Mouse (Mus musculus) c-Kit-negative CD71-positive TER-119-positive erythroid progenitor cells, embryonic 14.5 days (primary cell): ENCODE measurements at regions not wholly inside any gene's neighbourhood (a gene's known extent, or its start where the extent isn't known, plus 50 kb on each side); places are given as distances from the start of the nearest gene placed in this dataset.
"Not testable (repeated sequence)": the region's sequence is repeated elsewhere in the genome, so short reads cannot be mapped to it uniquely, and the experiment has no call there.

ENCODE experiments used
- DNase-seq: peaks from one replicate; pipeline ENCODE4 v3.0.0-alpha.2; 2013; ENCODE audit warnings: low read depth, low spot score

DNA sequence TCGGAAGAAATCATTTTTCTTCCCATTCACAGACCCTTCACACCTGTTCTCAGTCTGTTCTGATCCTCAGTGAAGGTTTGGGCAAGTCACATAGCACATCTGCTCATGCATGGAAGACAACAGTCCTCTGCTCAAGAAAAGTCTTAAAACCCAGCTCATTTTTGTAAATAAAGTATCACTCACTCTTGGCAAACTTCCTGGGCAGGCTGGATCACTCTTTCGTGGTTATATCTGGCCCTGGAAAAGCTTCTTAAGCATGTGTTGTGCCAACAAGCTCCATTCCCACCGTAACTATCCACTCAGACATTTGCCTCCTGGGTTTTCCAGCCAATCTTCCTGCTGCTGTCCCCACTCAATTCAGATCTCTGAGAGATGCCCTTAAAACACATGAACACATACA lies 103.2 kb upstream of the Cep85l start:
- no peak for DNase-seq

GRCm38 (mm10) chr10:53470200-53470599 lies 90.5 kb upstream of the Cep85l start:
- no peak for DNase-seq

GRCm38 (mm10) chr10:53469611-53470010 lies 89.9 kb upstream of the Cep85l start:
- DNase-seq: no peak

DNA sequence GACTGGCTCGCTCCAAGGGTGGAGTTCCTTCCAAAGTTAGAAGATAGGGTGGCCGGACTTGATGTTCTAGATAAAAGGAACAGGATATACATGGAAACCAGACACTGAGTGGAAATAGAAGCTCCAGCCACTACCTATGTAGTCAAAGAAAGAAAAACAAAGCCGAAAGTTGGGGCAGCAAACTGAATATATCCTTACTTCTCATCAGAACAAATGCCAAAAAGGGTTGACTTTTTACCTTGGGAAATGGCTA lies 88.5 kb upstream of the Cep85l start:
- no peak for DNase-seq

DNA sequence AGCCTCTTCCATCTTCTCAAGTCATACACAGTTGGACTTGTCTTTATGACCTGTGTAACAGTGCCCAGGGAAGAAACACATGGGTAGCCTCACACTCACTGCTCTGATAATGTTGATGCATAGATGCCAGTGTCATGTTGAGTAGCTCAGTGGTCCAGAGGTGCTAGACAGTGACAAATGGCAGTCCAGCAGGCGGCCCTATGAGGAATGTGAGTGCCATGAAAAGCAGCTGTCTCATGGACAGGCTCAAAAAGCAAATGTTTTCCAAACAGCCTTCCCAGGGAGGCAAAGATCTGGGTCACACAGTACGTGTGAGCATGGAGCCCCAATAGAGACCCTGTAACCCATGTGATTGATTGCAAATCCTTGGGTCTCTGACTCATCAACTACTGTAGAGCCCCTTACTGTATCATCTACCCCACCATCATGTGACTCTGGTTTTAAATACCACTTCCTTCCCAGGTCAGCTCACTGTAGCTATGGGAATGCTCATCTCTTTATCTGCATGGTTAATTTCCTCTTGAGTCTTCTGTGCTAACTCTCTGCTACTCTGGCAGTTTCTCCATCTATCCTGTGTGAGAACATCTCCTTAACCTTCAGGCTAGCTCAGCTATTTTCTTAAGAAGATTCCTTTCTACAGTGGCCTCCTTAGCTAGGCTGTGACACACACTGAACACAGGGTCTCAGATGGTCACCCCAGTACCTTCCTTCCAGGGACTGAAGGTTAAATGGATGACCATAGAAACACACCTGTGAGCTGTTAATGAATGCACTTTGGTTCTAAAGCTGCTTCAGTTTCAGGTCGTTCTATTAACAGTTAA lies 87.9 kb upstream of the Cep85l start:
- no peak for DNase-seq

GRCm38 (mm10) chr10:53466851-53467250 lies 87.1 kb upstream of the Cep85l start:
- no peak for DNase-seq

- DNase-seq: no peak
Observed at GRCm38 (mm10) chr10:53466261-53466660, 86.5 kb upstream of the Cep85l start.

DNA sequence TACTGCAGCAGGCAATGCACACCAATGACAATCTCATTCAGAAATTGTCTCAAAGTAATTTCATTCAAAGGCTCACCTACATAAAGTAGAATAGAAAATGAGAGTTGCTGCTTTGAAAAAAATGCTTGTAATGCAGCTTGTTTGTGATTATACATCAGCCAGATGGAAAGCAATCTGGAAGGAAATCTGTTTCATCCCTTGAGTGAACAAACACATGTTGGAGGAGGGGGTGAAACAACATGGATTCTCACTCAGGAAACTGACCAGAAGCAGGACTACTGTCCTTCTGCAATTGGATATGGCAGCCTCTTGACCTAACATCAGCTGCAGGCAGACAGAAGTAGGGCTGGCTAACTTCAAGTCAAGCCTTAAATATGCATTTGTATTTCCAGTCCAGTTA lies 84.8 kb upstream of the Cep85l start:
- DNase-seq: no peak

GRCm38 (mm10) chr10:53464006-53464405 lies 84.3 kb upstream of the Cep85l start:
- no peak for DNase-seq

DNA sequence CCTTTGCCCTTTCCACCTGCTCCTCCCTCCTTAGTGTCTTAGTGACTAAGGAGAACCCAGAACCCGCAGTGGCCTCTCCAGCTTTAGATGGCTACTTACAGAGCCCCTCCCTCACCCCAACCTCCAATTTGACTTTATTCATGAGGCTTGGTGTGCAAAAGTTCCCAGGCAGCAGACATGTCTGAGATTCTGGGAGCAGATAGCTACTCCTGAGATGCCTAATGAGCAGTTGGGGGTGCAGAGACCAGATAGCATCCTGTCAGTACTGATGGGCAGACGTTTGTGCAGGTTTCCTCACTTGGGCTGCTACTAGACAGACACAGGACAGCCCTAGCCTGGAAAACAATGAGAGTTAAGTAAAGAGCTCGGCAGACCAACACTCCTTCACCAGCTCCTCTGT lies 83.7 kb upstream of the Cep85l start:
- no peak for DNase-seq

DNA sequence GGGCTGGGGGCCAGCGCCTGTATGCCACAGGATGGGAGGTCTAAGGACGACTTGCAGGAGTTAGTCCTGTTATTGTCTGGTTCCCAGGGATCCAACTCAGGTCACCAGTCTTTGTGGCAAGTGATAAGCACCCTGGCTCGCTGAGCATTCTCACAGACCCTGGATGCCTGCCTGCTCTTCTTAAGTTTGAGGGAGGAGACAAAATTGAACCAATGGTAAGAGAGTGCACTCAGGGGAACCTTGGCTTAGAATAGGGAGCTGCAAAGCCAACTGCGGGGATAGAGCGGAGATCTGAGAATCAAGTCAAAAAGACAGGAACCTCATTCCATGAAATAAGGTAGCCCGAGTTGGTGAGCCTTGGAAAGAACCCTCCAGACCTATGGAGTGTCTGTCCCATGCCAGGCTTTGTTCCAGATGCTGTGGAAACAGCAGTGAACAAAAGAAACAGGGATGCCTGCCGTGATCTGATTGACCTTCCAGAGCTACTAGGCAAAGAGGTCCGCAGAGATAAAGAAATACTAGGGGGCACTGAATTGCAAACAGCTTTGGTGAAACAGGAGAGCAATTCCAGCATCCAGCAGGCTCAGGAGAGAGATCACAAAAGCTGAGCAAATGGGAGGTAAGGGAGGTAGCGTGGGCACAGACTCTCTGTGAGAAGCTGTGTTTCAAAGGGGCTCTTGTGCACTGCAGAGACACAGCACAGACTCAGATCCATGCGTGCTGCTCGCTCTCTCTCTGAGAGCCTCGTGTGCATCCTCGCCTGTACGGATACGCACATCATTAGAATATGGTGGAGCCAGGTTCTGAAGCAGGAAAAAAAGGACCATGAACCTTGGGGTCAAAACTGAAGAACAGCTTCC lies 82.9 kb upstream of the Cep85l start:
- no peak for DNase-seq

GRCm38 (mm10) chr10:53461070-53461781 lies 81.5 kb upstream of the Cep85l start:
- DNase-seq: no peak

GRCm38 (mm10) chr10:53459706-53460105 lies 80.0 kb upstream of the Cep85l start:
- not testable (repeated sequence) for DNase-seq

DNA sequence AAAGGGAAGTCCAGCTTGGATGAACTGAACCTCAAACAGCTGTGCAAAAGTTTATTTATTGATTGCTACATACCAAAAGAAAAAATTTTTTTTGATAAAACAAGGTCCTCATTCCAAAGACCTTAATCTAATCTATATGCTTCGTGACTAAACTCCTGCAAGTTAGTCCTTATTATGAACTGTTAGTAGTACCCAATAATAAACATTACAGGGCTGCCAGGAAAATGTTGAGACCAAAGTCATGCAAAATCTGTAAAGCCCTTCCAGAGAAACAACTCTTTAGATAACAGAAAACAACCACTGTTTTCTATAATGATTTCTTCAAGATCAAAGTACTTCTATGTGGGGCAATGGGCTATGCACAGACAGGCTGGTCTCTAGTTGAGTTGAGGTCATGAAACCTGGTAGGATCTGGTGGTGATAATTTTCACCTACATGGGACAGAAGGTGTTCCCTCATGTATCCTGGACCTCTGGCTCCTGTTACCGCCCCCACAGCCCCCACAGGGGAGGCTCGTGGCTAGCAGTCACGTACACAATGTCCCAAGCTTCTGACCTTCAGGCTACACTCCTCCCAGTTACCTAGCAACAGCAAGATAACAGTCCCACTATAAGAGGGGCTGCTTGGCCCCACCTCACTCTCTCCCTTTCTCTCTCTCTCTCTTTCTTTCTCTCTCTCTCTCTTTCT lies 76.4 kb upstream of the Cep85l start:
- DNase-seq: no peak

DNA sequence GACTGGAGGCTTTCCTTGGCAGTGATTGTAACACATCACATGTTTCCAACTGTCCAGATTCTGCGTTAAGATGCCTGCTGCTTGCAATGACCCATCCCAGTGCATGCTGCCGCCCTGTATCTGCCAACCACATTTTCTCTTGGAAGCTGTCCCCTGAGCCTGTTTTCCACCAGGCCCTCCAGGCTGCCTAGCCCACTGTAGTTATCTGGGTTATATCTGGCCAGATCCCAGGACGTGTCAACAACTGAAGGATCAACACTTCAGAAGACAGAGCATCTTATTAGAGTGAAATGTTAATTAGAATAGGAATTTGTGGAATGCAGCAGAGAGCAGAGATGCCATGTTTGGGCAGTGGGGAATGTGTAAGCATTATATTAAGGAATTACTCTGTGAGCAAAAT lies 65.0 kb upstream of the Cep85l start:
- DNase-seq: no peak

GRCm38 (mm10) chr10:53443443-53443842 lies 63.7 kb upstream of the Cep85l start:
- no peak for DNase-seq

DNA sequence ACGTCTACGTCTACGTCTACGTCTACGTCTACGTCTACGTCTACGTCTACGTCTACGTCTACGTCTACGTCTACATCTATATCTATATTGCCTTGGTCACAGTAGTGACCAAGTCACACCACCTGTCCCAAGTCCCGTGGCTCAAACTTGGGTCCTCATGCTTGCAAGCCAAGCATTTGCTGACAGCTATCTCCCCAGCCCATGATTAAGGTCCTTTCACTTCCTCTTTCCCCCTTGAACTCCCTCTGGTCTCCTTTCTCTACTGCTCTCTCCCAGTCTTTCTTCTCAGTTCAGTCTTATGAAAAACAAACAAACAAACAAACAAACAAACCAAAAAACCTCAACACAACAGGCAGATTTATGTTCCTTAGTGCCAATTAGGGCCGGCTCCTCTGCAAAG lies 63.2 kb upstream of the Cep85l start:
- no peak for DNase-seq

DNA sequence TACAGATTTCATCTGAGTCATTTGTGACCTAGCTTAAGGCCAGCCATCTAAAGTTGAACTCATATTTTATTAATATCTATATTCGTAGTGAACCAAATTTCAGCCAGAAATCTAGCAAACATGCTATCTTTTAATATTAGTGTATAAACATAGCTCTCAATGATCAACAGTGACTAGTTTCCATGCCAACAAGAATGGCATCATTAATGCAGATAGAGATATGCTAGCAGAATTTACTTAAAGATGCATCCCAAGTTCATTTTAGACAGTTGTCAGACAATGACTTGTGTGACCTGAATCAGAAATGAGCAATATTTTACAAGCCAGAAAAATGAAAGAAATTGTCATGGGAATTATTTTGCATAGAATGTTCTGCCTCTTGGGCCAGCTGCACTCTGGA lies 60.5 kb upstream of the Cep85l start:
- DNase-seq: no peak

DNA sequence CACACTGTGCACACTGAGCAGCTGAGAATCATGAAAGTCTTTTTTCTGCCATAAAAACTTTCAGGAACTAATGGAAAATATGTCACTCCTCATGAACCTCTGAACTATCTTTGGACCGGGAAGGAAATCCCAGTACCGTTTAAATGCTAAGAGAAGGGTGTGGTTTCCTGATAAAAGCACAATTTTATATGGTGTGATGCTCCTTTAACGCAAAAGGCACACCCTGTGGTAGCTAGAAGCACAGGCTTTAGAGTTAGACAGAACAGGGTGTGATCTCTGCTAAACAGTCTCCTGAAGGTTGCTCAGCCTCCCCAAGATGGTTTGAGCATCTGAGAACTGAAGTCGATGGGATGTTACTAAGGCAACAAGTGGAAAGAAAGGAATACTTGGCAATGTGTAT lies 58.6 kb upstream of the Cep85l start:
- no peak for DNase-seq

GRCm38 (mm10) chr10:53437724-53438123 lies 58.0 kb upstream of the Cep85l start:
- no peak for DNase-seq

DNA sequence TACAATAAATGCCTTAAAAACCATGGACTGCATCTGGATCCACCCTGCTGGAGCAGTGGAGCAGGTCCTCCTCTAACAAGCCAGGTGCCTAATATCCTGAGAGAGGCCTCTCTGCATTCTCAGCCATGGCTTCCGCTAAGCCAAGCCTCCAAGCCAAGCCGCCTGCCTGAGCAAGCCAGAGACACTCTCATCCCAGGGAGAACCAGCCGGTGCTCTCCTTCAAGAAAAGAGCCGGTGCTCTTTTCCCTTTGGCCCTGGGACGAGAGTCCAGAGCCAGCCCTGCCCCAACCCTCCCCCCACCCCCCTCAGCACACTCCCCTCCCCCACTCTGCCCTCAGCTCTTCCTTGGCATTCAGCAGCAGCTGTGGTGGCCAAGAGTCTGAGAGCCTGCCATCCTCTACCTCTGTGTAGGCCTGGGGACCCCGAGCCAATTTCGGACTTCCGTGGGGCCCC lies 56.3 kb upstream of the Cep85l start:
- DNase-seq: no peak
